ENCODE assay signal across 8 mouse cellular contexts in the genomic region with DNA sequence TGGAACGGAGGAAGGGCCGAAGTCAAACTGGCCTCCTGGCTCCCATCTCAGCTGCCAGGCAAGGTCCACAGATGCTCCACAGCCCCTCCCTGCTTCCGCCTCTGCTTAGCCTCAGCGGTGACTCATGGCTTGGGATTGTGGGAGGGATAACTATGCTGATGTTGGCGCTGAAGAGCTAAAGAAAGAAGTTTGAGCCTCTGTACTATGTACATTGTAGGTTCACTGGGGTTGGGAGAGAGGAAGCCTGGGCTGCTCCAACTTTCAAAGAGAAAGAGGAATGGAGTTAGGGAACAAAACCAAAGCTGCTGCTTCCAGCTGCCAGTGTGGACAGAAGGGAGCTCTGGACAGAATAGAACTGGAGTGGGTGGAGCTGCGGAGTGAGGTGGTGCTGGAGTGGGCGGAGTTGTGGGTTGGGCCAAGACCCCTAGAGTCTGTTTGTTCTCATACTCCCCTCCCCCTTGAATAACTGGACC. TPM values are rescaled to one million over a fixed set of nuclear protein-coding genes. Genes with fewer than 3 reads are reported as not detected.
A peak's percentile ranks its signal among the peaks of the same experiment; 100 is the strongest.
DNase-seq lines count a peak whose midpoint lies in the region; ATAC-seq and TF ChIP-seq lines count a peak whose summit lies in the region.
"Had no signal": no experiment of that assay in that cellular context is flagged by ENCODE, and none has a peak within 500 bp of the region (broad histone marks: within the 10 kb centered on the region; RNA-seq: fewer than 3 reads in every experiment).

No protein-coding gene starts in this region.

- peak overlapping the region; percentile 18 for H3K4me2 ChIP-seq in intestine, postnatal 0 days (replicated peaks; ENCODE audit: low read depth)

- H3K27me3 ChIP-seq in intestine, postnatal 0 days (replicated peaks; ENCODE audit: control insufficient read depth, insufficient read depth, low read length) = no peaks in the 10 kb centered on the region

- peak; percentile 77 for DNase-seq in 3T3-L1 (ENCODE audit: low read depth, low spot score)
- peak; percentile 39 for DNase-seq in adrenal gland, adult 8-10 months
- peak; percentile 47 to 49 for DNase-seq in heart, adult 18-20 months
- DNase-seq in lung, postnatal 25 days (ENCODE audit: low spot score) = peak; percentile 67
- DNase-seq in thymus, postnatal 14 days = no peak
- DNase-seq in c-Kit-positive CD71-positive TER-119-positive erythroid progenitor cells, embryonic 14.5 days (ENCODE audit: low spot score) = no peak

- peak overlapping the region; percentile 36; the same call in 1 of the 2 replicates for H3K27ac ChIP-seq in intestine, postnatal 0 days (ENCODE audit: low read depth, low read length)
- H3K27ac ChIP-seq: macrophage had no signal

- no peak overlapping the region for H3K9ac ChIP-seq in intestine, postnatal 0 days (ENCODE audit: low read depth, low read length)

- WGBS in intestine, postnatal 0 days = 4% methylated on average over 7 of the region's 7 CpGs

- H3K4me1 ChIP-seq in intestine, postnatal 0 days (replicated peaks; ENCODE audit: control insufficient read depth, insufficient read depth, low read length) = no peaks in the 10 kb centered on the region

- H3K9me3 ChIP-seq in intestine, postnatal 0 days (ENCODE audit: control insufficient read depth) = no peaks in the 10 kb centered on the region

- no peaks in the 10 kb centered on the region for H3K36me3 ChIP-seq in intestine, postnatal 0 days (ENCODE audit: control insufficient read depth, insufficient read depth)

- peak; percentile 93 for ATAC-seq in intestine, postnatal 0 days

- no peak for TF ChIP-seq CTCF in intestine, postnatal 0 days (IDR thresholded peaks at IDR 0.05; ENCODE audit: low read depth)

- no peak overlapping the region for H3K4me3 ChIP-seq in intestine, postnatal 0 days (ENCODE audit: low read depth, low read length)

RNA-seq across cellular contexts. Expression of gene Kcnf1, which starts 7.7 kb away (rescaled TPM):
- total RNA-seq in adrenal gland, adult 8-10 months (2022) = 1 to 10 TPM in 2 of 4 experiments, under 1 TPM in 2; 0.35 to 1.7 (median 1.1) TPM
- not detected for total RNA-seq in heart, adult 18-20 months (2021)
- 1.2 and 1.4 TPM in 2 replicates for polyA plus RNA-seq in intestine, postnatal 0 days (2015; fragmentation: Nextera tagmentation; extraction: Ambion mirVana)
- polyA plus RNA-seq: macrophage had no signal

Comparison
In these comparisons a context has a peak if more than half of its experiments do, and no peak if none do; other contexts are left out.
1. DNase-seq: peak in 3T3-L1 (single experiment), adrenal gland, adult 8-10 months (single experiment), heart, adult 18-20 months (2 of 2) and lung, postnatal 25 days (single experiment); none in thymus, postnatal 14 days (single experiment) and c-Kit-positive CD71-positive TER-119-positive erythroid progenitor cells, embryonic 14.5 days (single experiment).